Mouse (Mus musculus) T-cell, adult 2 months (primary cell): ENCODE results near the gene Defb45.
A peak's percentile ranks its signal among the peaks of the same experiment; 100 is the strongest.

Source experiments
- DNase-seq: peaks from one replicate; pipeline ENCODE4 v3.0.0; 2022; ENCODE audit warnings: low spot score

Defb45 gene

DNA sequence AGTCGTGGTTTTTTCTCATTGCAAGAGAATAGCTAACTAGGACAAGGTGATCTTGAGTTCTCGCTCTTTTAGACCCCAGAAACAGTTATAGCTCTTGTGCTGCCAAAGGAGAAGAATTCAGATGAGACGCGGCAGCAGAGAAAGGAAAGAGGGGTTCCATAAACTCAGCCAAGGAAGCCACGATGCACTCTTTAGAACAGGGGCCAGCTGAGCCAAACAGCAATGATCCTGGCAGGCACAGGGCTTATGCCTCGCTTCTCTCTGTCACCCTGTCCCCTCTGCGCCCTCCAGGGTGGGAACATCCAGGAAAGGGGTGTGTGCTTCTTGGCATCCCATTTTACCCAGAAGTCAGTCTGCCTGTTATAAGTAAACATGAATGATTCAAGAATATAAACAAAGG is at the start of gene Defb45:
TSS of gene Defb45 (minus strand) at position 101 of the 400 bp plus-strand sequence.
- no peak for DNase-seq

DNA sequence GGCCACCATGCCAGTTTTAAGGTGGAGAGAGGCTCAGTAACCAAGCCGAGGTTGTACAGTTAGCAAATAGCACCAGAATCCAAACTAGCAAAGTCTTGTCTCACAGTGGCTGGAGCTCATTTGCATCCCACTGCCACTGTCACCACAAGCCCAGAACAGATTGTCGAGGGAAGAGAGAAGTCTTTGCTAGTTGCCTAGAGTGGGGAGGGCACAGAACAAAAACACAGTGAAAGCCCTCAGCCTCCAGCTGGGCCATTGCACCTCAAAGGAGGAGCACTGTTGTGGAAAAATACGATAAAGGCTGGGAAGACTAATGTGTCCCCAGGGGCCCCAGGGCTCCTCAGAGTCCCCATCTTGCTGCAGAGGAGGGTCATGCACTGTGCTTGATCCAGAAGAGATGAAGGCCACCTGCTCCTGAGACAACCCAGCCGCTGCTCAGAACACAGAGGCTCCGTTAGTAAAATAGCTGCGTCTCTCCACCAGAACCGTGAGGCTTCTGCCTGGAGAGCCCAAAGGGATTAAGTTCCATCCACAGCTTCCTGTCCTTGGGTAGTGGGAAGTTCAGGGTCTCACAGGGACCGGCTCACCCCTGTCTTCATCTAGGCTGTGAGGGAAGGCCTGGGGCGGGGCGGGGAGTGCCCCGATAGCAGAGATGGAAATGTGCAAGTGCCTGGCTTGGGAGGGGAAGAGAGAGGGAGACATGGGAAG is 40.4 kb upstream of the Defb45 start:
- no peak for DNase-seq

DNA sequence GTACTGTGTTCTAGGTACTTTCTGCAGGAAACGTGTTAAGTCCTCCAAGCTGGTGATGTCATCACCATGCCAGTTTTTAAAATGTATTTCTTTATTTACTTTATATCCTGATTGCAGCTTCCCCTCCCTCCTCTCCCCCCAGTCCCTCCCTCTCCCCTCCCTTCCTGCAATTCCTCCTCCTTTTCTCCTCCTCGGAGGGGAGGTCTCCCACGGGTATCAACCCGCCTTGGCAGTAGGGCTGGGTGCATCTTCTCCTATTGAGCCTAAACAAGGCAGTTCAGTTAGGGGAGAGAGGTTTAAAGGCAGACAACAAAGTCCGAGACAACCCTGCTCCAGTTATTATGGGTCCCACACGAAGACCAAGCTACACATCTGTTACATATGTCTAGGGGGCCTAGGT is 39.7 kb upstream of the Defb45 start:
- DNase-seq, result no peak

DNA sequence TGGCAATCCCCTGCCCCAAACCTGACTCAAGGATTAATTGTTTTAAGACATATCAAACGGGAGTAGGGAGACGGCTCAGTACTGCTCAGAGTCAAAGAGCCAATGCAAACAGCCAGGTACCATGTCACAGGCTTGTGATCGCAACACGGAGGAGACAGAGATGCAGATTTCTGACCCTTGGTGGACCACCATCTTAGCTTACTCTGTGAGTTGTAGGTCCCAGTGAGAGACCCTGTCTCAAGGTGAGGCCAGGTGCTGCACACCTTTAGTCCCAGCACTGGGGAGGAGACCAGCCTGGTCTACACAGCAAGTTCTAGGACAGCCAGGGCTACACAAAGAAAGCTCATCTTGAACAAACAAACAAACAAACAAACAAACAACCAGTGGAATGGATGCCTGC is 38.2 kb upstream of the Defb45 start:
- DNase-seq, result no peak

DNA sequence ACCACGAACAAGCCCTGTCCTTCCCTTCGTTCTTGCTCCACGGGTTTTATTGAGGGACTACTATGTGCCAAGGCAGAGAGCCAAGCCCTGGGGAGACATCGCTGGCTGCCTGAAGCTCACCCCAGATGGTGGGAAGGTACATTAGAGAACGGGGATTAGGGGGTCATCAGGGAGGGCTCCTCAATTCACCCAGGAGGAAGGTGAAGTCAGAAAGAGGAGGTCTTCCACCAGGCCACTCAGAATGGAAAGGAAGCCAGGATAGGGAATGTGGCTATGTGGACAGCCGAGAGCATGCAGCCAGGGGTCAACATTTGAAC is 37.8 kb upstream of the Defb45 start:
- no peak for DNase-seq

DNA sequence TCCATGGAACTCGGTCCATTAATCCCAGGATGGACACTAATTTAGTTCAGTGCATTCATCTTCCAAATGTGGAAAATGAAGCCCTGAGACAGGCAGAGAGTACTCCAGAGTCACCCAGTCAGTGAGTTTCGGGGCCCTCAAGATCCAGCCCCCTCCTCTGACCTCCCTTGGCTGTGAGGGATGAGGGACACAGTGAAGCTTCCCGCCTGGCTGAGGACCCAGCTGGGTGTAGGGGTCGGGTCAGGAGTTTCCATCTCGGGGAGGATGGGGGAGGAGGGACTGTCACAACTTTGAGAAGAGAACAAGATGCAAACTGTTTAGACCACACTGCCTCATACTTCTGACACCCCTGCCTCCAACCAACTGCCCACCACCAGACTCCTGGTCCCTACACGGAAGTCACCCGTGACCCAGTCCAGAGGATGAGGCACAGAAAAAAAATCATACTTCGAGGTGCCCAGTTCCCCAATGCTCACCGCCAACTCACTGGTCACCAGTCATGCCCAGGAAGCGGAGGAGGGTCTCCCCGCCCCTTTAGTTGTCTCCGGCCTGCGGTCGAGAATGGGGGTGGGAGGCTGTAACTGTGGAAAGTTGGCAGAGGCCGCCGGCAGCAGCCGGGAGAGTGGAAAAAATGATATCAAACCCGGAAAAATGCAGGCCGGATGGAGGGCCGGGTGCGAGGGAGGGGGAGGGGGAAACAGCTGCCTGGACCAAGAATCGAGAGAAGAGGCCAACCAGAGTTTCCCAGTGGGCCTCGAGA is 37.2 kb upstream of the Defb45 start:
- no peak for DNase-seq

DNA sequence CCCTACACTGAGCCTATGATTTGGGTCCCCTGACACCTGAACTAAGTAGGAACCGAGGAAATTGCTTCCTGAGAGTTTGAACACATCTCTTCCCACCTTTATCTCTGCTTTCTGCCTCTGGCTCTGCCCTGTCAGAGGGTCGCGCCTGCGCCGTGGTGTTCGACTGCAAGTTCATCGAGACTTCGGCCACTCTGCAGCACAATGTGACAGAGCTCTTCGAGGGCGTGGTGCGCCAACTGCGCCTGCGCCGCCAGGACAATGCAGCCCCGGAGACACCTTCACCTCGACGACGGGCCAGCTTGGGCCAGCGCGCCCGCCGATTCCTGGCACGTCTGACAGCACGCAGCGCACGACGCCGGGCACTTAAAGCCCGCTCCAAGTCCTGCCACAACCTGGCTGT is 35.1 kb upstream of the Defb45 start:
- DNase-seq, result no peak

DNA sequence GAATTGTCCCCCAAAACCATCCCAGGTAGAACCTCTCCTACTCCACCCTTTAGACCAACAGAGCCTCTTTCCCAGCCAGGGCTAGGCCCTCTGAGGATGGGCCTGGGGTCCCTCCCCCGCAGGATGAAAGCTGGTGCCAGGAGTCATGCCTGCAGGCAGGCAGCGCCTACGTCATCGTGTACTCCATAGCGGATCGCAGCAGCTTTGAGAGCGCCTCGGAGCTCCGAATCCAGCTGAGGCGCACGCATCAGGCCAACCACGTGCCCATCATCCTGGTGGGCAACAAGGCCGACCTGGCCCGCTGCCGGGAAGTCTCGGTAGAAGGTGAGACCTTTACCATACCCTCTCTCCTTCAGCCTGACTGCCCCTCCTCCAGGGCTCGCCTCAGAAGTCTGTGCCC is 34.1 kb upstream of the Defb45 start:
- no peak for DNase-seq

DNA sequence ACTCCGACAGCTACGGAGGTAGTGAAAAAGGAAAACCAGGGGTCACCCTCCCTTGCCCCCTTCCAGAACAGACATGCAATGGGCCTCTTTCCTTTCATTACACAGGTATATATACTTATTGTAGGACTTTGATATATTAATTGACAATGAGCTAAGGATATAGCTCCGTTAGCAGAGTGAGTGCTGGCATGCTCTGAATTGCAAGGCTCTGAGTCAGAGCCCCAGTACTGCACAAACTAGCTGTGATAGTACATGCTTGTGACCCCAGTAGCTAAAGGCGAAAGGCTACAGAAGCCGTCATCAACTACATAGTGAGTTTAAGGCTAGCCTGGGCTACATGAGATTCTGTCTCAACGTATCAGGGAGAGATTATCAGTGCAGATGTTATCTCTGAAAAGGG is 30.7 kb upstream of the Defb45 start:
- DNase-seq, result no peak

DNA sequence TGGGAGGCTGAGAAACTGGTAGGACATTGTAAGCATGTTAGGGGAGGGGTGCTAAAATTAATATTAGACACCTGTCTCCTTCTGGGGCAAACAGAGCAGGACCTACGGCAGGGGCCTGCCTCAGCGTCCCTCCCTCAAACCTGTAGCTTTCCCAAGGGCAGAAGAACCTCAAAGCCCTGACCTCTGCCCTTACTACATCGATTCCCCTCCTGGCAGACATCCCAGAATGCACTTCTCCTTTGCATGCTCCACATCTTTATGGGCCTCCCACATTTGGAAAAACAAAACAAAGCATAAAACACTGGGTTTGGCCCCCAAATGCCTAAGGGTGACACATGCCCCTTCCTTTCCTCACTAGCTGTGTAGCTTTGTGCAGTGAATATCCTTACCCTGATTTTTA is 30.0 kb upstream of the Defb45 start:
- DNase-seq, result no peak

DNA sequence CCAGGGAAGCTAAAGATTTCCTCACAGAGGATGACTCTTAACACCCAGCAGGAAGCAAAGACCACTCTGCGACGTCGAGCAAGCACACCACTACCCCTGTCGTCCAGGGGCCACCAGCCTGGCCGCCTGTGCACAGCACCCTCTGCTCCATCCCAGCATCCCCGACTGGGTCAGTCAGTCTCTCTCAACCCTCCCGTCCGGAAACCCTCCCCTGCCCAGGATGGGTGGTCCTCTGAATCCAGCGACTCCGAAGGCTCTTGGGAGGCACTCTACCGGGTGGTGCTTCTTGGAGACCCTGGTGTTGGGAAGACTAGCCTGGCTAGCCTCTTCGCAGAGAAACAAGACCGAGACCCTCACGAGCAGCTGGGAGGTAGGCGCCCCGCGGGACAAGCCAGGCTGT is 28.9 kb upstream of the Defb45 start:
- DNase-seq, result no peak

DNA sequence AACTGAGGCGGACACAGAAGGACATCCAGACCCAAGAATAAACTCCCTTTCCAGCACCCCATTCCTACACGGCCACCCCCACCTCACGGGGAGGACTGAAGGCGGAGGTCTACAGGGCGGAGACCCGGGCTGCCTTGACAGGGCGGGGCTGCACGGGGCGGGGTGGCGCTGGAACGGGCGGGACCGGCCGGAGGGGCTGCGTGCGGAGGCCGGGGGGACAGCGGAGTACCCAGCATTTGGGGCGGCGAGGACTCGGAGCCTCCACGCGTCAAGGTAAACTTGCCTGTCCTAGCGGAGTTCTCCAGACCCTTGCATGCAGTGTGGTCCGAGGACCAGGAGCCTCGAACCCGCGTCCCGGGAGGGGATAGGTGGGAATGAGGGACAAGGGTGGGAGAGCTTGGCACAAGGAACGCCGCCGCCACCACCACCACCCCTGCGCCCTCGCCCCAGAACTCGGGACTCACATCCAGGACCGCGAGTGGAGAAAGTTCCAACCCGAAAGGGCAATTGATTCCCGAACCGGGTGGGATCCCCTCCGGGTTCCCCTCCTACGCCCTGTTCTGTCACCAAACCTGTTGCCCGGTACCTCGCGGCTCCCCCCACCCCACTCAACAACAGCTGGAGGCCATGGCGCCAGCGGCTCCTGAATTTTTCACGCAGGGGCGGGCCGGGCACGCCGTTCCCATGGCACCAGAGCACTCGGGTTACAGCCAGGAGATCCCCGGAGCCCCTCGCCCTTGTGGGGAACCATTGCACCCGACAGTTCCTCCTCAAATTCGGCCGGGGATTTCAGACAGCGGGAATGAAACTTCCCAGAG is 27.8 kb upstream of the Defb45 start, which contains the start of gene Rem1:
TSS of gene Rem1 (plus strand) at position 178 of the 818 bp plus-strand sequence.
- DNase-seq, result no peak

DNA sequence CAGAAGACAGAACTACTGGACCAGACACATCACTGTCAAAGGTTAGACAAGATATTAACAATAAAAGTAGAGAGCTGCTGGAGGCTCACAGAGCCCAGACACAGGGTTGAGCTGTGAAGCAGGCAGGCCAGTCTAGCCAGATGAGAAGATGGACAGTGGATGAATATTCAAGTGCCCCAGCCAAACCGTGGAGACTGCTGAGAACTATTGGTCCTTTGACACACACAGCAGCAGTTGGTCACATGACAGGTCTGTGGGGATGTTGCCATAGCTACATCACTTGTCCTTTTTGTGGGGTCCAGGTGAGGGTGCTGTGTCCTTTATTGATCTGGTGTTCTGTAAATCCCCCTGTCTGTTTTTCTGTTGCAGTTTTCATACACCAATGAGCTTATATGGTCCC is 26.1 kb upstream of the Defb45 start:
- DNase-seq, result no peak

DNA sequence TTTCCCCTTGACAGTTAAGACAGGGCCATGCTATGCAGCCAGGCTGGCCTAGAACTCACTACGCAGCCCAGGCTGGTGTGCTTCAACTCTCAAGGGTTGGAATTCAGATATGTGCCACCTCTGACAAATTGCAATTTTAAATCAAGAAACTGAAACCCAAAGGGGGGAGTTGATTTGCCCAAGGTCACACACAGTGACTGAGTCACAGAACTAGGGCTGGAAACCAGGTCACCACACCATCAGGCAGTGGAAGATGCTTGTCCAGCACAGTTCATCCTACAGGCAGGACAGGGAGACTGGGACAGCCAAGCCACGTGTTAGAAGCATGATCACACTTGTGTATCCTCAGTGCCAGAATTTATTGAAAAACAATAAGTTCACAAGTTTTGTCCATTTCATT is 25.4 kb upstream of the Defb45 start:
- DNase-seq, result no peak

DNA sequence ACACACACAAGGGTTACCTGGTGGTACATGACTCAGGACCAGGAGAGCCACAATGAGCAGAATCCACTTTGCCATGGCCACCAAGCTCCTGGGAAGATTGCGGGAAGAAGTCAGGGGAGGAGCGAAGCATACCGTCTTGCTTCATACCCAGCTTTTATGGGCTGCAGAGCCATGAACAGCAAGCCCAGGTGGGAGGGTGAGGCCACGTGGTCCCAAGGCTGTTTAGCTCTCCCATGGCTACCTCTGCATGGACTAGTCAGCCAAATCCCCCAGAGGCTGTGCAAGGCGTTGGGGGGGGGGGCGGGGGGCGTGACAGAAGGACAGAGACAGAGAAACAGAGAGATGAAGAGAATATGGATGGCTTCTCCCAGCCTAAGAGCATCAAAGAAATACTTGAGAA is 23.8 kb upstream of the Defb45 start, which contains the start of gene Defb25:
TSS of gene Defb25 (minus strand) at position 101 of the 400 bp plus-strand sequence.
- no peak for DNase-seq

DNA sequence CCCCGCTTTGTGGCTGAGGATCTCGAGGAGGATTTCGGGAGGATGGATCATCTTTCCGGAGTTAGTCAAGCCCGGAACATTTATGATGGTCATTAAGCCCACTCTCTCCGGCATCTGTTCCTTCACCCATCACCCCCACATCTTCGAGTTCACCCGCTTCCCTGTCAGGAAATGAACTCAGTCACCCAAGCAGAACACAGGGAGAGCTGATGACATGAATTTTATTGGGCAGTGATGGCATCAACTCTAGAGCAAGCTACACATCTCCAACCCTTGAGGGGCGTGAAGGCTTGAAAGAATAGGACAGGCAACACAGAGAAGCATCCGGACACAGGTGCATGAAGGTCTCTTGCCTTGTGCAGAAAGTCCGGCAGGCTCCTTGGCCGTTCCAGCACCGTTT is 23.0 kb upstream of the Defb45 start:
- no peak for DNase-seq

DNA sequence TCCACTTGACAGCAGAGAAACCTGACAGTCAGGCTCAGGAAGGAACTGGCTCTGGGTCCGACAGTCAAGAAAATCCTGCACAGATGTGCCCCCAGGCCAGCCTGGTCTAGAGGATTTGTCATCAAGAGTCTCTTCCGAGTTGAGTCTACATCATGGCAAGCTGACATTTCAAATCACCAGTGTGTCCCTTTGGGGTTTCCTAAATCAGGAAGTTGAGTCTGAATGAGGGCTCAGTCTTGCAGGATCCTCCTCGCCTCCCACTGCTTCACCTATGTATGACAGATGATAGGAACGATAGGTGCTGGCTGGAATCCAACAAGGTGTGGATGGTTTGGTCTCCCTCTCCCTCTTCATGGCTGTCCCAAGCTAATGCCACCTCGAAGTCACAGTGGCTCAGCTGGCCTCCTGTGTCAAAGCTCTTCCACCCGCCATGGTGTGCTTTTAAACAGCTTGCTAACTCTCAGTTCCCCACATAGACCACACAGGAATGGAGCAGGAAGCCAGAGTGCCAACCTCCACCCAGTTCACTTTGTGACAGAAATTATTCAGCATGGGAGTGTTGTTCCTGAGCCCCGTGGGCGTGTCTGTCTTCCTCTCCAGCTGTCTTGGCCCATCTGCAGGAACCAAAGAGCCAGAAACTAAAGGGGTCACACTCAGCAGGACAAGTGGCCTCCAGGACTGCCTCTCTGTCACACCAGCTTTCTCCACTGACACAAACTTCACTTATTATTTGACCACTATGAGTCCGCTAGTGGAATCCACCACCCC is 21.4 kb upstream of the Defb45 start:
- no peak for DNase-seq

DNA sequence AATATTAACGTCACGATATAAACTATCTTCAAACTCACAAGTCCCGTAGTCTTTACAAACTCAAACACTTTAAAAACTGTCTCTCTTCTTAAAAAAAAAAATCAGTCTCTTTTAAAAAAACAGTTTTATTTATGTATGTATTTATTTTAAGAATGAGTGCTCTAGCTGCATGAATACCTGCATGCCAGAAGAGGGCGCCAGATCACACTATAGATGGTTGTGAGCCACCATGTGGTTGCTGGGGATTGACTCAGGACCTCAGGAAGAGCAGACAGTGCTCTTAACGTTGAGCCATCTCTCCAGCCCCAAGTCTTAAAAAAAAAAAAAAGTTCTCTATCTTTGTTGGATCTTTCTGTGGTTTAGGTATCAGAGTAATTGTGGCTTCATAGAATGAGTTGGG is 18.2 kb upstream of the Defb45 start:
- no peak for DNase-seq

DNA sequence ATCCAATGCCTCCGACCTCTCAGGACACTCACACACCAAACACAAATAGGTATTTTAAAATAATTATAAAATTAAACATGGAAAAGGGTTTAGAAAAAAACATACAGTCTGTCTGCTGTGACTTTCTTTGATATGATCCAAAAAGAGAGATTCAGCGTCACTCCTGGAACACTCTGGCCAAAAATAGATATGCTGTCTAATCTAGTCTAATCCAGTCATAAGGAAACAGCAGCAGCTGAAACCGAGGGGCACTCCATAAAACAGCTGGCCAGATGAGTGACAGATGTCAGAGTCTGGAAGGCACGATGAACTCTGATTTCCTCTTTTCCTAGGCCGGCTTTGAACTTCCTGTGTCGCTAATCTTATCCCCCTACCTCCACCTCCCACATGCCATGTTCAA is 17.3 kb upstream of the Defb45 start:
- no peak for DNase-seq

DNA sequence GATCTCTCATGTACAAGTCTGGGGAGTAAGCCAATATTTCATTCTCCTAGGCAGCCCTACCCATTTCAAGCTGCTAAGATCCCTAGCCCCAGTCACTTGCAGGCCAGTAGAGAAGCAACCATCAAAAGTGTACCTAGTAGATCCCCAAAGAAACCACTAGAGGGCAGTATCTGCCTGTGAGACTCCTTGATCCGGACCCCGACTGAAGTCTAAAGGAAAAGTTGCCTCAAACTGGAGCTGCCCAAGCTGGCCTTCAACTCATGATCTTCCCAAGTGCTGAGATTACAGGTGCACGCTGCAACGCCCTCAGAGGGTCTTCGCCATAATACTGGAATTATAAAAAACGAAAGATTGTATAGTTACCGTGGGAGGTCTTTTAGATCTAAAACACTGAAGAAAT is 16.4 kb upstream of the Defb45 start:
- peak; percentile 29 for DNase-seq

DNA sequence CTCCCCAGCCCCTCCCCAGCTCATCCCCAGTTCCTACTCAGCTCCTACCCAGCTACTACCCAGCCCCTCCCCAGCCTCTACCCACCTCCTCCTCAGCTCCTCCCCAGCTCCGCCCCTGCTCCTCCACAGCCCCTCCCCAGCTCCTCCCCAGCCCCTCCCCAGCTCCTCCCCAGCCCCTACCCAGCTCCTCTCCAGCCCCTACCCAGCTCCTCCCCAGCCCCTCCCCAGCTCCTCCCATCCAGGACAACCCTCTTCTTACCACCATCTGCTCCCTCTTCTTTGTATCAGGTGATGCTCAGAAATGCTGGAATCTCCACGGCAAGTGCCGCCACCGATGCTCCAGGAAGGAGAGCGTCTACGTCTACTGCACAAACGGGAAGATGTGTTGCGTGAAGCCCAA is 13.0 kb upstream of the Defb45 start:
- no peak for DNase-seq

DNA sequence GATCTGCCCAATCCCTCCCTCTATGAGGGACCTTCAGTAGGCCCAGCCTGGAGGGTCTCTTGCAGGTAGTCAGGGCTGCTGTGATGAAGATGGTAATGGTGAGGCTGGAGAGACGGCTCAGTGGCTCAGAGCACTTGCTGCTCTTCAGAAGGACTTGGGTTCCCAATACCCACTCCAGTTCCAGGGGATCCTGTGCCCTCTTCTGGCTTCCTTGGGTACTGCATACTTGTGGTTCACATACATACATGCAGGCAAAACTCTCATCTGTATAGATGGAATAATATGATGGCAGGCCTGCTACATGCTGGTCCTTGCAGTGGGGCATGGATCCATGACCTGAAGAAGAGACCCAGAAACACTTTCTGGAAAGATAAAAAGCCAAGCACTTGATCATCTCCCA is 9.5 kb upstream of the Defb45 start:
- DNase-seq, result no peak
